Mouse (Mus musculus): Measurements from ENCODE around the gene Ugt1a9. TPM values are rescaled to one million over a fixed set of nuclear protein-coding genes. Genes with fewer than 3 reads are reported as not detected.
"Not testable (repeated sequence)": the region's sequence is repeated elsewhere in the genome, so short reads cannot be mapped to it uniquely, and the experiment has no call there.

Ugt1a9 gene
- polyA plus RNA-seq, 1 experiment from 2014 or later = not detected

GRCm38 (mm10) chr1:88143966-88144675 lies 73.5 kb downstream of the Ugt1a9 start:
- not testable (repeated sequence) for H3K9me3 ChIP-seq; H3K4me1 ChIP-seq; H3K9ac ChIP-seq; H3K36me3 ChIP-seq; H3K4me3 ChIP-seq; H3K27ac ChIP-seq; H3K27me3 ChIP-seq (replicated peaks); H3K4me2 ChIP-seq (replicated peaks); ATAC-seq (ENCODE audit: low FRiP score, low read depth)
- WGBS = 5% methylated on average over 5 of the region's 5 CpGs

DNA sequence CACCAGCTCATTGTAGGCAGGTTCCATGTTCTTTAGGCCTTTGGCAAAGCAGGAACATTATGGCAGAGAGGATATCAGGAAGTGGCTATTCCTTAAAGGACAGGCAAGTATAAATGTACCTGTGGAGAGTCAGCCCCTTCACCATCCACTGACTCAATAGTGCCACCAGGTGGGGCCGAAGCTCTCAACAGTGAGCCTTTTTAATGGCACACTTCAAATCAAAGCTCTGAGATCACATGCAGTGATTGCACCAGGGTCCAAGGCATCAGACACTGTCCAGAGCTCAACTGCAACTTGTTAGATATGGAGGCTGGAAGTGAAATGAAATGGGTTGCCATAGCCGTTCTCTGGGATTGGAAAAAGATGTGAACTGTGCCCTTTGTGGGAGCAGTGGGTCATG lies 74.7 kb downstream of the Ugt1a9 start:
- not testable (repeated sequence) for ATAC-seq (ENCODE audit: low FRiP score, low read depth); H3K27ac ChIP-seq; H3K4me3 ChIP-seq; H3K36me3 ChIP-seq; H3K9me3 ChIP-seq; H3K4me2 ChIP-seq (replicated peaks); H3K9ac ChIP-seq; H3K4me1 ChIP-seq; H3K27me3 ChIP-seq (replicated peaks)
- WGBS = 73% methylated on average over 2 of the region's 2 CpGs

DNA sequence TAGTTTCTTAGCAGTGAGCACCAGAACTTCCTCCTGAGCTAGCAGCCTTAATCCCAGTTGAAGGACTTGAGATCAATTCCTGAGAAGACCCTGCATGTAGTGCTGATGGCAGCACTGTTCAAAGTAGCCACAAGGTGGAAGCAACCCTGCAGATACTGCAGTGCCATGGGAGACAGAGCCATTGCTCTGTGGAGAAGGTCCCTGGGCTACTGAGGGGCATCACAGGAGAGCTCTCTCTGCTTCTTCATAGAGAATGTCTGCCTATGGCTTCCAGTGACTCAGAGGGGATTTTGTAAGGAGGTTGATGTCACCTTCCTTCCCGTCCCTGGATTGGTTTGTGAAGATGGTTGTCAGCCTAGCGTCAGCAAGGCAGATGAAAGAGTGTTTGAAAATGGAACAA lies 79.5 kb downstream of the Ugt1a9 start:
- H3K36me3 ChIP-seq; H3K27me3 ChIP-seq (replicated peaks); H3K27ac ChIP-seq; H3K4me1 ChIP-seq; ATAC-seq (ENCODE audit: low FRiP score, low read depth); H3K9me3 ChIP-seq; H3K4me3 ChIP-seq; H3K4me2 ChIP-seq (replicated peaks); H3K9ac ChIP-seq: not testable (repeated sequence)
- WGBS = 74% methylated on average over 2 of the region's 2 CpGs

- Histone ChIP-seq H3K36me3 (no peaks in the 10 kb centered on the region), H3K4me3 (no peak overlapping the region), H3K27ac (no peak overlapping the region), H3K9me3 (no peaks in the 10 kb centered on the region), H3K27me3 (replicated peaks) (no peaks in the 10 kb centered on the region), H3K4me2 (replicated peaks) (no peak overlapping the region), H3K9ac (no peak overlapping the region), H3K4me1 (no peaks in the 10 kb centered on the region)
- no peak for ATAC-seq (ENCODE audit: low FRiP score, low read depth)
- 88% methylated on average over 2 of the region's 2 CpGs for WGBS
Observed at GRCm38 (mm10) chr1:88158430-88158829, 87.8 kb downstream of the Ugt1a9 start.

GRCm38 (mm10) chr1:88165711-88166110 lies 95.1 kb downstream of the Ugt1a9 start, which contains the start of gene Ugt1a5:
TSS of gene Ugt1a5 (plus strand) at chr1:88166012.
- no peaks in the 10 kb centered on the region for H3K36me3 ChIP-seq
- no peak within 1 kb of the TSS for H3K27ac ChIP-seq
- no peak within 1 kb of the TSS for H3K4me3 ChIP-seq
- no peak within 1 kb of the TSS for H3K9ac ChIP-seq
- 81% methylated on average over 5 of the region's 5 CpGs for WGBS
- no peak within 1 kb of the TSS for H3K4me2 ChIP-seq (replicated peaks)
- H3K4me1 ChIP-seq = no peaks in the 10 kb centered on the region
- no peak for ATAC-seq (ENCODE audit: low FRiP score, low read depth)
- H3K9me3 ChIP-seq = no peaks in the 10 kb centered on the region
- H3K27me3 ChIP-seq (replicated peaks) = no peaks in the 10 kb centered on the region

GRCm38 (mm10) chr1:88172190-88172589 lies 101.6 kb downstream of the Ugt1a9 start:
- H3K27ac ChIP-seq; H3K4me3 ChIP-seq; H3K4me1 ChIP-seq; H3K9me3 ChIP-seq; H3K36me3 ChIP-seq; H3K4me2 ChIP-seq (replicated peaks); ATAC-seq (ENCODE audit: low FRiP score, low read depth); H3K9ac ChIP-seq; H3K27me3 ChIP-seq (replicated peaks): not testable (repeated sequence)
- 91% methylated on average over 5 of the region's 7 CpGs for WGBS

- H3K4me3 ChIP-seq = no peak overlapping the region
- no peaks in the 10 kb centered on the region for H3K4me1 ChIP-seq
- H3K36me3 ChIP-seq = no peaks in the 10 kb centered on the region
- H3K9ac ChIP-seq = no peak overlapping the region
- ATAC-seq (ENCODE audit: low FRiP score, low read depth) = no peak
- no peak overlapping the region for H3K27ac ChIP-seq
- H3K27me3 ChIP-seq (replicated peaks) = no peaks in the 10 kb centered on the region
- peaks cover 10% of the 10 kb centered on the region; the same call in 1 of the 2 replicates for H3K9me3 ChIP-seq
- WGBS = 92% methylated on average over 1 of the region's 1 CpGs
- no peak overlapping the region for H3K4me2 ChIP-seq (replicated peaks)
Observed at GRCm38 (mm10) chr1:88179657-88180056, 109.1 kb downstream of the Ugt1a9 start.

- Histone ChIP-seq H3K4me3 (no peak overlapping the region), H3K36me3 (no peaks in the 10 kb centered on the region), H3K4me1 (no peaks in the 10 kb centered on the region), H3K9me3 (no peaks in the 10 kb centered on the region), H3K27ac (no peak overlapping the region), H3K4me2 (replicated peaks) (no peak overlapping the region), H3K9ac (no peak overlapping the region), H3K27me3 (replicated peaks) (no peaks in the 10 kb centered on the region)
- WGBS = 90% methylated on average over 5 of the region's 5 CpGs
- ATAC-seq (ENCODE audit: low FRiP score, low read depth) = no peak
Observed at GRCm38 (mm10) chr1:88186325-88186935, 115.8 kb downstream of the Ugt1a9 start.

GRCm38 (mm10) chr1:88192136-88192535 lies 121.5 kb downstream of the Ugt1a9 start:
- WGBS = 68% methylated on average over 3 of the region's 3 CpGs
- no peaks in the 10 kb centered on the region for H3K4me1 ChIP-seq
- no peak for ATAC-seq (ENCODE audit: low FRiP score, low read depth)

DNA sequence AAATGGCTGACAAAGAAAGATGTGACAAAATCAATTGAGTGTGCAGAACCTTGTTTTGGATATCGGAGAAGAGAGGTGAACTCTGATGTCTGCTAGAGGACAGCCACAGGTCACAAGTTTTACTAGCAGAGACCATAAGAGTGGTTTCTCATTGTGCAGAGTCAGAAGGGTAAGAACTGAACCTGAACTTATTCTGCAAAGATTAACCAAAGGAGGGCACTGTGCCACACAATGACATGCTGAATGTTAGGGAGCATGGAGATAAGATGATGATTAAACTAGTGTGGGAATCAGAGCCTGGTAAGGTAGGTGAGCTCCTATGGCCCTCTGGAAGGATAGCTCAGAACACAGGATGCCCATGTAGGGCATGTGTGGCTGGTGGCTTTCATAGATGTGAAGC lies 125.1 kb downstream of the Ugt1a9 start:
- no peaks in the 10 kb centered on the region for H3K4me1 ChIP-seq
- H3K4me2 ChIP-seq (replicated peaks) = no peak overlapping the region
- no peak overlapping the region for H3K4me3 ChIP-seq
- no peak overlapping the region for H3K9ac ChIP-seq
- H3K9me3 ChIP-seq = no peaks in the 10 kb centered on the region
- 77% methylated on average over 1 of the region's 1 CpGs for WGBS
- no peaks in the 10 kb centered on the region for H3K36me3 ChIP-seq
- no peak overlapping the region for H3K27ac ChIP-seq
- H3K27me3 ChIP-seq (replicated peaks) = 0 out of 2 replicates have a peak, but pooled peaks cover 3% of the 10 kb centered on the region
- ATAC-seq (ENCODE audit: low FRiP score, low read depth) = no peak

More at GRCm38 (mm10) chr1:88192136-88192535, 121.5 kb downstream of the Ugt1a9 start:
- H3K9ac ChIP-seq = no peak overlapping the region
- no peak overlapping the region for H3K27ac ChIP-seq
- no peaks in the 10 kb centered on the region for H3K36me3 ChIP-seq
- H3K27me3 ChIP-seq (replicated peaks) = no peaks in the 10 kb centered on the region
- no peak overlapping the region for H3K4me2 ChIP-seq (replicated peaks)
- H3K4me3 ChIP-seq = no peak overlapping the region
- H3K9me3 ChIP-seq = no peaks in the 10 kb centered on the region

DNA sequence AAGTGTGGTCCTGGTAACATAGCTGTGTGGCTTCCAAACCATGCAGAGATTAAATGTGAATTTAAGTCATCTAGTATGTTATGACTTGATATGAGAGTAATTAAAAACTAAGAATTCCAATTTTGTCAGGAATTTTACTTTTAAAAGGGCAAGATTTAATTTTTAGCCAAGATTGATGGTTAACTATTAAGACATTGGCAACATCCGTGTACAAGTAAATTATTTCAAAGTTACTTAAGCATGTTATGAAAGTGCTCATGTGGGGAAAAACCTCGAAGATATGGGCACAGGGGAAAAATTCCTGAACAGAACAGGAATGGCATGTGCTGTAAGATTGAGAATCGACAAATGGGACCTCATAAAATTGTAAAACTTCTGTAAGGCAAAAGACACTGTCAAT lies 126.8 kb downstream of the Ugt1a9 start:
- no peaks in the 10 kb centered on the region for H3K4me1 ChIP-seq
- no peak overlapping the region for H3K4me3 ChIP-seq
- 0 out of 2 replicates have a peak, but pooled peaks cover 3% of the 10 kb centered on the region for H3K27me3 ChIP-seq (replicated peaks)
- no peaks in the 10 kb centered on the region for H3K9me3 ChIP-seq
- H3K4me2 ChIP-seq (replicated peaks) = no peak overlapping the region
- H3K36me3 ChIP-seq = no peaks in the 10 kb centered on the region
- no peak for ATAC-seq (ENCODE audit: low FRiP score, low read depth)
- no peak overlapping the region for H3K9ac ChIP-seq
- no peak overlapping the region for H3K27ac ChIP-seq
- WGBS = 77% methylated on average over 3 of the region's 3 CpGs

DNA sequence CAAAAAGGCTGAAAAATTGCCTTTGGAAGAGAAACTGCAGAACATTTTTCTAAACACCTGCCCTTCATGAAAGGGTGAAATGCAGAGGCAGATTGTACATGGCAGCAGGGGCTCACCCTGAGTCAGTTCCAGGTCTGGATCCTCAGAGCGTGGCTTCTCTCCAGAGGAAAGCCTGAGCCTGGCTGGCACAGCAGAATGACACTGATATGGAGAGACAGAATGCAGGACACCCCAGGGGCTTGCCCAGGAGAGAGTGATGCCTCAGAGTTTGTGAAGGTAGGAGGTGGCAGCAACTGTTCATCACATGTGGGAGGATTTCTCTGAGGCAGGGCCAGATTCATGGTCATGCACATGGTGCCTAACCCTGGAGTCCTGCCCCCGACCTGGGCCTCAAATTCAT lies 129.4 kb downstream of the Ugt1a9 start:
- Histone ChIP-seq H3K27me3 (replicated peaks) (0 out of 2 replicates have a peak, but pooled peaks cover 3% of the 10 kb centered on the region), H3K36me3 (no peaks in the 10 kb centered on the region), H3K4me2 (replicated peaks) (no peak overlapping the region), H3K4me3 (no peak overlapping the region), H3K4me1 (no peaks in the 10 kb centered on the region), H3K9ac (no peak overlapping the region), H3K27ac (no peak overlapping the region), H3K9me3 (no peaks in the 10 kb centered on the region)
- no peak for ATAC-seq (ENCODE audit: low FRiP score, low read depth)
- WGBS = 82% methylated on average over 2 of the region's 2 CpGs

DNA sequence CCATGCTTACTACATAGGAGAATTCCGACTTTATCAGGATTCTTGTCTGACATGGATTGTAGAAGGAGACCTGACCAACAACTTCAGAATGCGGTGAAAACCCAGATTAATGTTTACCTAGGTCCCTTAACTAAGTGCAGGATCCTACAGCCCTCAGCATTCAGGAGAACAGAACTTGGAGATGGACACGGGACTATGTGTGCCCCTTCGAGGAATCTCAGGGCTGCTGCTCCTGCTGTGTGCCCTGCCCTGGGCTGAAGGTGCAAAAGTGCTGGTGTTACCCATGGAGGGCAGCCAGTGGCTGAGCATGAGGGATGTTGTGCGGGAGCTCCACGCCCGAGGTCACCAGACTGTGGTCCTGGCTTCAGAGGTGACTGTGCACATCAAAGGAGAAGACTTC lies 129.9 kb downstream of the Ugt1a9 start, which contains the start of gene Ugt1a2:
Gene Ugt1a2 (plus strand): TSS at position 146 of the 400 bp plus-strand sequence.
- Histone ChIP-seq H3K9ac (no peak within 1 kb of the TSS), H3K4me2 (replicated peaks) (no peak within 1 kb of the TSS), H3K27me3 (replicated peaks) (0 out of 2 replicates have a peak, but pooled peaks cover 3% of the 10 kb centered on the region), H3K4me1 (peaks cover 4% of the 10 kb centered on the region; the same call in 1 of the 2 replicates), H3K27ac (no peak within 1 kb of the TSS), H3K9me3 (no peaks in the 10 kb centered on the region), H3K4me3 (no peak within 1 kb of the TSS), H3K36me3 (no peaks in the 10 kb centered on the region)
- no peak for ATAC-seq (ENCODE audit: low FRiP score, low read depth)
- WGBS = 84% methylated on average over 7 of the region's 7 CpGs
